Mouse (Mus musculus) adrenal gland, postnatal 10 days (tissue): Measurements from ENCODE around the gene Hbs1l. TPM values are rescaled to one million over a fixed set of nuclear protein-coding genes. Genes with fewer than 3 reads are reported as not detected.

ENCODE experiments used
- DNase-seq: peaks from one replicate; pipeline ENCODE4 v3.0.0; 2021; ENCODE audit warnings: mixed read lengths
- total RNA-seq, 2 experiments: library from RNA; stranded (reverse); gene quantifications; 2 replicates each; pipeline ENCODE4 v1.2.3; 2021

The Hbs1l gene
- total RNA-seq, 2 experiments from 2014 or later = 61.6 to 66.7 TPM

- no peak for DNase-seq
Observed at GRCm38 (mm10) chr10:21304672-21305632, 9.2 kb downstream of the Hbs1l start.

DNA sequence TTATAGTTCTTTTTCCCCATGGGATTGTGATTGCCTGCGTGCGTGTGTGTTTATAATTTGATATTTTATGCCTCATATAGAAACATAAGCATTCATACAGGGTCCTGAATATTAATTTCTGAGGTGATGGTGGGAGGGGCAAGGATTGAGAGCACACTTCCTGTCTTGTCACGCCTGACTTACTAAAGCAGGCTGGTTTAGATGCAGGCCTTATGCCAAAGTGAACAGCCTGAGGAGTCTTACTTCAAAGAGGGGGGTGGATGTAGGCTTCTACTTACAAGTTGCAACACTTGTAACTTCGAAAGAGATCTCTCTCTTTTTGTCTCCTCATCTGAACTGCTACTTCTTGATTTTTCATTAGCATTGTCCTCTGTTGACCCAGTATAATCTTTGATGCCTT lies 18.0 kb downstream of the Hbs1l start:
- DNase-seq = no peak

DNA sequence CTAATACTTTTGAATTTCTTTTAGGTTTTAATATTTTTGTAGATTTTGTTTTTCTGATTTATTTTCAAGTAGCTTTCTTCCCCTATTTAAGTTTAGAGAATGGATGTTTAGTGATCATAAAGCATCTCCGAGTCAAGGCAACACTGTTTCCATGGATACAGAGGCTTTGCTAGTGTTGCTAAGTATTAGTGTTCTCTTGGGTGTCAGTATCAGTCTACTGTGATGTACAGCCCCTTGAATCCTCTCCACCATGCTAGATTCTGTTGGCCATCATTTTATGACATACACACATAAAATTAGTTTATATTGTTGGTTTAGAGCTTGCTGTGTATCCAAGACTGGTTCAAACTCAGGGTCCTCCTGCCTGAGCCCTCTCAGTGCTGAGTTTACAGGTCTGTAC lies 20.3 kb downstream of the Hbs1l start:
- DNase-seq = no peak

GRCm38 (mm10) chr10:21318250-21318649 lies 22.5 kb downstream of the Hbs1l start:
- no peak for DNase-seq

DNA sequence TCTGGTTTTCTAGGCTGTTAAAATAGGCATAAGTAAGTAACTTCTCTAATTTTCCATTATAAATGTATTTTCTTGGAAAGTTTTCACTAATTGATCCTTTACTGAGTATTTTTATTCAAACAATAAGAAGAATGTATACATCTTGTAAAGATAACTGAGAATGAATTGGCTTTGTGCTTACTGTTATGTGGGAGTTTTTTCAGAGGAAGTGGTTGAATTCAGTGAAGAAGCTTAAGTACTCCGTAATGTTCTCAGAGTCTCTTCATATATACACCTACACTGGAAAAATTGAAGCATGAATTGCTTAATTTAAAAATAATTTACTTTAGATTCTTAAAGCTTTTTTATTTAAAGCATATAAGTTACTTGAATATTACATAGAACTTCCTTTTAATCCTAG lies 23.2 kb downstream of the Hbs1l start:
- DNase-seq = no peak

- no peak for DNase-seq
Observed at GRCm38 (mm10) chr10:21320601-21321000, 24.8 kb downstream of the Hbs1l start.

DNA sequence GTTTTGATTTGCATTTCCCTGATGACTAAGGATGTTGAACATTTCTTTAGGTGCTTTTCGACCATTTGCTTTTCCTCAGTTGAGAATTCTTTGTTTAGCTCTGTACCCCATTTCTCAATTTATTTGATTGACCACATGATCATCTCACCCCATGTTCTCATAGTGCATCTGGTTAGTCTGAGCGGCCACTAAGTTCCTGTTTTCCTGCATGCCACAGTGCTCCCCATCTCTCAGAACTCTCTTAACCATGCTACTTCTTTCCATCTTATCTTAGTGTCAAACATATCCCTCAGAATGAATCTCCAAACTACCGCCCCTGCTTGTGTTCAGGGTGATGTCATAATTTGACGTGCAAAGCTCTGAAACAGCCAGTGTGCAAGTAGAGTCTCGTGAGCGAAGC lies 30.6 kb downstream of the Hbs1l start:
- no peak for DNase-seq

- no peak for DNase-seq
Observed at GRCm38 (mm10) chr10:21327605-21328135, 31.9 kb downstream of the Hbs1l start.

- DNase-seq = no peak
Observed at GRCm38 (mm10) chr10:21334349-21335105, 38.7 kb downstream of the Hbs1l start.

- DNase-seq = no peak
Observed at GRCm38 (mm10) chr10:21335534-21335933, 39.8 kb downstream of the Hbs1l start.

DNA sequence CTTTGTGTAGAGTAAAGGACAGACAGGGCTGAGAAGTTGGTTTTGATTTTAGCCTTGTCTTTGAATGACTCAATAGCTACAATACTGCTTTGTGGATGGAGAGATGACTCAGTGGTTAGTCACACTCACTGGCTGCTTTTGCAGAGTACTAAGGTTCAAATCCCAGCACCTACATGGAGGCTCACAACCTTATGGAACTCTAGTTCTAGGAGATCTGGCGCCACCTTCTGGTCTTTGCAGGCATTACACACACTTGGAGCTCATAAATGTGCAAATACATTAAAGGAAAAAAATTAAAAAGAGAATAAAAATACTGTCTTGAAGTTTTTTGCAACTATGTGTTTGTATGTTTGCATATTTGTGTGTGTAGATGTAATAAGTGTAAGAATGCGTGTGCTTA lies 41.4 kb downstream of the Hbs1l start:
- peak; percentile 34 for DNase-seq

DNA sequence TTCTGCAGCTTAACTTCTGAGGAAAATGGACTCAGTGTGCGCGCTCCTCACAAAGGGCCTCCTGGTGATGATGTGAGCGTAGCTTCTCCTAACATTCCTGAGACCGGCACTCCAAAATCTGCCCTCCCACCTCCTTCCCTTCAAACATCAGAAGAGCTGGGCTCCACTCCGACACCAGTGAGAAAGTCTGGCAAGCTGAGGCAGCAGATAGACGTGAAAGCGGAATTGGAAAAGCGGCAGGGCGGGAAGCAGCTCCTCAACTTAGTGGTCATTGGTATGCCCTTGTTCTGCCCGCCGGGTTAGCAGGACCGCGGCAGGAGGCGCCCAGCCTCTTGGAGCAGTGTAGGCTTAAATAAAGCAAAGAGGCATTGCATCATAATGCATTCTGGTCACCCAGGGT lies 45.9 kb downstream of the Hbs1l start:
- no peak for DNase-seq

GRCm38 (mm10) chr10:21342331-21343005 lies 46.7 kb downstream of the Hbs1l start:
- no peak for DNase-seq

GRCm38 (mm10) chr10:21347332-21347731 lies 51.6 kb downstream of the Hbs1l start:
- DNase-seq = no peak

GRCm38 (mm10) chr10:21349449-21349848 lies 53.7 kb downstream of the Hbs1l start:
- DNase-seq = no peak

GRCm38 (mm10) chr10:21349946-21350345 lies 54.2 kb downstream of the Hbs1l start:
- no peak for DNase-seq

GRCm38 (mm10) chr10:21350531-21351515 lies 55.0 kb downstream of the Hbs1l start:
- no peak for DNase-seq

GRCm38 (mm10) chr10:21351766-21352165 lies 56.0 kb downstream of the Hbs1l start:
- no peak for DNase-seq

GRCm38 (mm10) chr10:21353890-21354289 lies 58.1 kb downstream of the Hbs1l start:
- no peak for DNase-seq

- no peak for DNase-seq
Observed at GRCm38 (mm10) chr10:21354506-21354905, 58.7 kb downstream of the Hbs1l start.

DNA sequence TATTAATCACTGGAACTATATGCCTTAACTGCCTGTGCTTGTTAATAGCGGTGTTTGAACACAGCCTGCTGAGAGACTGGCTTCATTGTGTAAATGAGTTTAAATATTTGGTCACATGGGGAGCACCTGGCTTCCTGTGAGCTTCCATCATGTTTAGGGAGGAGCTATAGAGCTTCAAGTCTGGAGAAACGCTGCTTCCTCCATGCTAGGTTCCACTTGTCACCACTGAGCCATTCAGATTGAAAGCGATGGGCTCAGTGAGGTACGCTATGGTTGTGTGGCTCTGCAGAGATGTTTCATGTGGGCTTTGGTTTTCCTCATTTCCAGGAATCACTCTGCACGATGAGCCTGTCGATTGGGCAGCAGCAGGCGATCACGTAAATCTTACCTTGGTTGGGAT lies 62.2 kb downstream of the Hbs1l start:
- no peak for DNase-seq
